Mouse (Mus musculus) spleen, adult 18-20 months (tissue): ENCODE data around the gene Prdx5.

ENCODE experiments used
- DNase-seq, 2 experiments: peaks; one replicate each; pipeline ENCODE4 v3.0.0; 2022; ENCODE audit warnings: mixed read lengths in 2 of 2

The Prdx5 gene

DNA sequence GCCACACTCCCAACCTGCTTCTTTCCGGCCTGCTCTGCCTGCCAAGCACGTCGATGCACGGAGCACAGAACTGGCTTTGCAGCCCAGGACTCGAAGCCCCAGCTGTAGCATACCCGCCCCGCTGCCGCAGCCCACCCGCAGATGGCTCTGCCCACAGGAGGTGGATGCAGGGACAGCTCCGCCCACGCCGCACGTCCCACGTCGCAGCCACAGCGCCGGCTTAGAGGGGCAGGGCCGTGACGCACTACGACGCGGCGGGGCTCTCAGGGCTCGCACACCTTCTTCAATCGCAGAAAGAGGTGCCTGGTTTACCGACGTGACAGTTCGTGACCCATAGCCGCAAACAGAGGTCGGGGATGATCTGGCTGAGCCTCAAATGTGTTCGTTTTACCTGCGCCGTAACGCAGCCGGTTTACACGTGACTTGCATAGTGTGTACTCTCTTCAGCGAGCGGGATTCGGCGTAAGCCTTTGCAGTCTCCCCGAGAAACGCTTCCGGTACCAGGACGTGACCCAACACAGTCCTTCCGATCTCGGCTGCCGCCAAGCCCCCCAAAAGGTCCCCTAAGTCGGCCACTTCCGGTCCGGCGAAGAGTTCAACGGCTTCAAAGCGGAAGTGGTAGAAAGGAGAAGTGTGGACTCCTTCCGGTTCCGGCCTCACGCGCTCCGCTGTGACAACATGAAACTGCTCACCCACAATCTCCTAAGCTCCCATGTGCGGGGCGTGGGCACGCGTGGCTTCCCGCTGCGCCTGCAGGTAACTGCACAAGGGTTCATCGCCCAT, at the start of gene Prdx5, which contains the start of gene Trmt112:
Gene Prdx5, minus strand, starts transcription at position 600 of the 783 bp plus-strand sequence.
Gene Trmt112, plus strand, starts transcription at position 192 of the 783 bp plus-strand sequence.
- DNase-seq, result peak; percentile 84 to 86

DNA sequence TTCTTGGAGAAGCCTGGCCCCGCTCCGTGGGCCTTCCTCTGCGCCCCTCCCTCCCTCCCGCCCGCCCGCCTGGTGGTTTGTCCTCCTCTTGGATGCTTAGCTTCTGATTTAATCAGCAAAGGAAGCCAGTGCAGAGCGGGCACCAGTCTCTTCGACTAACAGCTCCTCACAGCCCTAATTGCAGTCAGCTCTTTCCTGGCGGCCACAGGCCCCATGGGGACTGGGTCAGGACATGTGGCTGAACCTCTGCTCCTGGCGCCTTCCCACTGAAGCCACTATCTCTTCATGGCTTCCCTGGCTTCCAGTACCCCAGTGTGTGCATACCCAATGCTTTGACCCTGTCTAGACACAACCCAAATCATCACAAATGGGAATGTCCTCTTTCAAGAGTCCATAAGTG, 46.6 kb upstream of the Prdx5 start:
- DNase-seq, result no peak

DNA sequence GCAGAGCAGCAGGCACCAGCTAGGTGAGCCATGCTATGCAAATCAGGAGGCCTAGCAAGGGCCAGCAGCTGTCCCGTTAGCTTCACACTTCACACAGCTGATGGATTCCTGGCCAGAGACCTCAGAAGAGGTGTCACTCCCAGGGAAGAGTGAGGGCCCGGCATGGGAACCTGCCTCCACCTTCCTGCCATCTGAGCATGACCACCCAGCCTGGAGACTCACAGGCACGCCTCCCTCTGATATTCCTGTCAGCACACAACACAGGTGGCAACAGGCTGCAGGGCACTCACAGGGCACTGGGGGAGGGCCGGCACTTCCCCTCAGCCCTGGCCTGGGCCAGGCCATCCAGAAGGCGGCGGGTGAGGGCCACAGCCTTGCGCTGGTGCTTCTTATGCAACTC, 45.5 kb upstream of the Prdx5 start:
- no peak for DNase-seq

DNA sequence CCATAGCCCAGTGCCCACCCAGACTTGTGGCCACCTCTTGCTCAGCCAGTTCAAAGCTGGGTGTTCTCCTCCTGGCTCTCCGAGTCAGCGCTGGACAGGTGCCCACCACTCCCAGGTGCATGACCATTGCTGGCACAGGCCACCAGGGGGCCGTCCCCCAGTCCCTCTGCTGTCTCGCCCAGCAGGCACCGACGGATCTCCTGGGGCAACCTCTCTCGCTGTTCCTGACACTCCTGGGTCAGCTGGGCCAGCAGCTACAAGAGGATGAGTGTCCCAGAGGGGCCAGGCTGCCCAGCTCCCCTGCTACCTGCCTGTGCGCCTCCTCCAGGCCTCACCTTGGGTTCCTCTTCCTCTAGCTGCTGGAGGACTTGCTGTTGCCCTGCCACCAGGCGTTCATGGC, 44.1 kb upstream of the Prdx5 start:
- DNase-seq, result no peak

DNA sequence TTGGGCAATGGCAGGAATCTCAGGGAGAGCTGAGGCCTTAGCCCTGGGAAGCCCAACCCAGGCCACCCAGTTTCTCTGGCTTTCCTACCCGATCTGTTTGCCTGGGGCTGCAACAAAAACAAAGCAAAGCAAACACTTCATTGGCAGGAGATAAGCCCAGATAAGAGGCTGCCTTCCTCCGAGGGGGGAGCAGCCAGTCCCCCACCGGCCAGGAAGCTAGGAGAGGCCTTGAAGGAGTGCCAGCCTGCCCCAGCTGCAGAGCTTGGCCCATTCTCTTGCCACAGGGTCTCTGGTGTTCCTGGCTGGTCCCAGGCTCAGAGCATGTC, 42.8 kb upstream of the Prdx5 start:
- DNase-seq, result no peak

DNA sequence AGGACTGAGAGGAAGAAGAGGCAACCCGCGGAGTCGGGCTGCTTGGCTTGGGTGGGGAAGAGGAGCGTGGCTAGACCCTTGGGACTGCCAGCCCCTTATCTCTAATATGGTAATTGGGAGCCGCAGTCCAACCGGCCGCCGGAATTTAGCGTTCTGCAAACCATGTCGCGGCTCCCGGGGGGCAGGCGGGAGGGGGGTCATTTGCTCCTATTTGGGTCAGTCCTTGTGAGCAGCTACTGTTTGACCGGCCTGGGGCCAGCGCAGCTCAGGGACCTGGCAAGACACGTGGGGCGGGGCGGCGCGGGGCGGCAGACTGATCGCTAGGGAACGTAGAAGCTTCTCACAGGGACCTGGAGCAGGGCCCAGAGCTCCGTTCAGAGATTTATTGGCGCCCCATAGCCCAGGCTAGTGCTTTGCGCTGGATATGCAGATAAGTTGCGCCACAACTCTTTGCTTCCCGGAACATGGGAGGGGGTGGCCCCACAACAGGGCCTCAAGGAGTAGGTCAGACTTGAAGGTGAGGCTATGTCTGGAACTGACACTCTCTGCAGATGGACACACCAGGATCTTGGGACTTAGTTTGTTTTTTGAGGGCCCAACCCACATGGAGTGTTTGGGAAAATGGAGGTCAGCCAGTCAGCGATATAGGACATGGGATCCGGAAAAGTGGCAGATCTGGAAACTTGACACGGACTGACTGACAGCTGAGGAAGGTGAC, 42.2 kb upstream of the Prdx5 start:
- DNase-seq, result peak; percentile 45 to 66

DNA sequence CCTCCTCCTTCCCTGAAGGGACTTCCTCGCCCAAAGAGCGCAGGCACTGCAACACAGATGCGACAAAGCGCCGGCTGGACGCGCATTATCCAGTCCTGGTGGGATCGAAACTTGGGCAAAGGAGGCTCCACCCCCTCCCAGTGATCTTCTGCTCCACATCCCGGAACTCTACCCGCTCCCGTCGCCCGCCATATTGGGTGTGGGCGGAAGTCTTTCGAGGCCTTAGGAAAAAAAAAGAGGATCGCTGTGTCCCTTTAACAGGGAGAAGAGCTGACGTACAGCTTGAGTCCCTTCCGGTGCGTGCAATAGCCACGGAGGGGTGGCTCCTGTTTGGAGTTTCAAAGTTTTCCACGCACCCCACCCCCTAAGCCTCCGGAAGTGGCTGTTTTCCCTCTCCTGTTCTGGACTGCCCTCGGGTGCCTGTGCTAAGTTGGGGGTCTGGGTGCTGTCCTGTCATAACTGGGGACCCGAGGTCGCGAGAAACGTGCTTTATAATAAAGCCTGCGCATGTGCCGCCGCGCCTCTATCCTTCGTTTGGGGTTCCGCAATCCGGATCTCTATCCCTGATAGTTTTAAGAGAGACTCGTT, 41.6 kb upstream of the Prdx5 start:
- peak; percentile 74 to 81 for DNase-seq

DNA sequence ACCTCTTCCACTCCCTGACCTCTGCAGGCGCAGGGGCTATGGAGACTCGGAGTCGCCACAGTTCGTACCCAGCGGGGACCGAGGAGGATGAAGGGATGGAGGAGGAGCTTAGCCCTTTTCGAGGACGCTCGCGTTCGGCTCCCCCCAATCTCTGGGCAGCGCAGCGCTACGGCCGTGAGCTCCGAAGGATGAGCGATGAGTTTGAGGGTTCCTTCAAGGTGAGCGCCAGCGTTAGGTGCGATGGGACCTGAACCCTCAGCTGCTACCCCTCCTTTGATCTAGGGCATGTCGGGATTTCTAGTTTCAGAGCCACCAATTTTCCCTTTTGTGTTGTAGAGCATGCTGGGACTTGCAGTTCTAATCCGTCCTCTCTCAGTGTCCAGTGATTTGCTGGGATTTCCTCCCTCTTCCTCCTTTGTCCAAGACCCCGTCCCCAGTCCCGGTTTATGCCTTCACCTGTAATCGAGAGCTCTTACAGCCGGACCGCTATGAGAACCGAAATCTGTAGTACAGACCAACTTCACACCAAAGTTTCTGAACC, 40.8 kb upstream of the Prdx5 start:
- peak in 1 of 2 experiments; percentile 44 for DNase-seq

DNA sequence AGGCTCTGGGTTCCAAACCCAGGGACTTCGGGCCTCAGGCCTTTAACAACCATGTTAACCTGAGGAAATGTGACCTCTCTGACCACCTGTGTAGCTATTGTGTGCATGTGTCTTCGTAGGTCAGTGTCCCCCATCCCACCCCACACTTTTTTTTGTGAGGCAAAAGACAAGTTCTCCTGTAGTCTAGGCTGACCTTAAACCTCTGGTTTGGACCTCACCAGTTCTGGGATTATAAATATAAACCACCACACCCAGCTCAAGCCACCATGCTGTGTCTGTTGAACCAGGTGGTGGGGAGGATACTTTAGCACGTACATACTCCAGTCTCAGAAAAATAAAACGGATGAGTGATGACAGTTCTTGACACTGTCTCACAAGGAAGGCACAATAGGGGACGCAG, 40.0 kb upstream of the Prdx5 start:
- DNase-seq, result no peak

DNA sequence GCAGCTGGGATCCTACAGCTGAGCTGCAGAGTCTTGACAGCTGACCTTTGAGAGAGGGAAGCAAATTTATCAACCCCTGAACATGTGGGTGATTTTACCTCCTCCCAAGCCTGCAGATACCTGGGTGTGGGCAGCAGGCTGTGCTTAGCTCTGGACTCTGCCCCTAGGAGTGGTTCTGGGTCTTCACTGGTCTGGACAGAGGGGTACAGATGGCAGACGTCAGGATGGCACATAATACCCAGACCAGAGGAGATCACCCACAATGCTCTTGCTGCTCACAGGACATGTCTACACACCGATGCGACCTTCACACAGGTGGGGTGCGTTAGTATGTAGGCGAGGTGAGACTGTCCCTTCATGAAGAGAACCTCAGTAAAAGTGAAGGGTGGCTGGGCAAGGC, 39.6 kb upstream of the Prdx5 start:
- DNase-seq, result no peak

DNA sequence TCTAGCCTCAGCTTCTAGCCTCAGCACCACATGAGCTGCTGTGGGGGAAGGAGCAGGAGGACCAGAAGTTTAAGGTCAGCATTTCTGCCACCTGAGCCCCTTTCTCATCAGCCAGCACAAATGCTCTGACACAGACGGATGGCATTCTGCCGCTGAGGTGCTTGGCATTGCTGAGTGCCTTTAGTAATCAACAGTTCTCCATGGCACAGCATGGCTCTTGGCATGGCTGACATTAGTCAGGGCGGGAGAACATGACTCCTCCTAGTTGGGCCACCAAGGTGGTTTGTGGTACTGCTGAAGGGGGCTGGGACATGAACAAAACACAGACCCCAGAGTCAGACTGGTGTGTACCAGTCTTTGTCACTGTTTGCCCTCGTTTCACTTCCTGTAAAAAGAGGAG, 38.3 kb upstream of the Prdx5 start:
- no peak for DNase-seq

DNA sequence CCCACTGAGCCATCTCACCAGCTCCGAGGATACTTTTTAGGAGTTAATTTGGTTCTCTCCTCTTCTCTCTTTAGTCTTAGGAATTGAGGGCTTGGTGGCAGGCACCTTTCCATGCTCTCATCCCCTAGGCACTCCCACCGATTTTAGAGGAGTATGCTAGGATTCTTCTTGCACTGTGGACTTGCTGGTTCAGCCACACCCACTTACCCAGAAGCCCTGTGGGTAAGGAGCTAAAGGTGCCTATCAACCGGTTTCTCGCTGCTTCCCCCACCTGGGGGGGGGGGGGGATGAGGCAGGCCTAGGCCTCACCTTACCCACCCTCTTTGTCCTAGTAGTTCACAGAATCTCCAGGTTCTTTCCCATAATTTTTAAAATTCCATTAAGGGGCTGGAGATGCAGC, 37.8 kb upstream of the Prdx5 start:
- DNase-seq, result no peak

DNA sequence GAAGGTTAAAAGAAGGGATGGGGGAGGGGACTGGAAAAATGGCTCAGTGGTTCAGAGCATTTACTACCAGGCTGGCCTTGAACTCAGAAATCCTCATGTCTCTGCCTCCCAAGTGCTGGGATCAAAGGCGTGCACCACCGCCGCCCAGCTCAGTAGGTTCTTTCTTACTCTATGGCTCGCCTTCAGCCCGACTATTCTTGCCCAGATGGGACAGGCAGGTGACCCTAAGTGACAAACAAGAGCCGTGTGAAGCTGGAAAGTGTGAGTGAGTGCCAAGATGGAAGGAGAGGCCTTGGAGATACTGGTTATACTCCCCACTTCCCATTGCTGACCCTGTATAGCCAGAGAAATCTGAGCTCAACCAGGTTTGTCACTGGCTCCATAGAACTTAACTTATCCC, 33.8 kb upstream of the Prdx5 start:
- no peak for DNase-seq

DNA sequence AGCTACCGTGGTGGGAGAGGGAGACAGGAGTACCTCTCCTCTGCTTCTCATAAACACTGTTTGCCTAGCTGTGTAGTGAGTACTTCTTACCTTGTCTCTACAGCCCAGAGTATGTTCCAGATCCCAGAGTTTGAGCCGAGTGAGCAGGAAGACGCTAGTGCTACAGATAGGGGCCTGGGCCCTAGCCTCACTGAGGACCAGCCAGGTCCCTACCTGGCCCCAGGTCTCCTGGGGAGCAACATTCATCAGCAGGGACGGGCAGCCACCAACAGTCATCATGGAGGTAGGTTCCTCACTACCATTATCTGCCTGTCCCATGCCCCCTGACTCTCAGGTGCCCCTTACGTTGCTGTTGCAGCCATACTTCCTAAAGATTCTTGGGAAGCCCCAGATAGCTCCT, 32.9 kb upstream of the Prdx5 start:
- no peak for DNase-seq

DNA sequence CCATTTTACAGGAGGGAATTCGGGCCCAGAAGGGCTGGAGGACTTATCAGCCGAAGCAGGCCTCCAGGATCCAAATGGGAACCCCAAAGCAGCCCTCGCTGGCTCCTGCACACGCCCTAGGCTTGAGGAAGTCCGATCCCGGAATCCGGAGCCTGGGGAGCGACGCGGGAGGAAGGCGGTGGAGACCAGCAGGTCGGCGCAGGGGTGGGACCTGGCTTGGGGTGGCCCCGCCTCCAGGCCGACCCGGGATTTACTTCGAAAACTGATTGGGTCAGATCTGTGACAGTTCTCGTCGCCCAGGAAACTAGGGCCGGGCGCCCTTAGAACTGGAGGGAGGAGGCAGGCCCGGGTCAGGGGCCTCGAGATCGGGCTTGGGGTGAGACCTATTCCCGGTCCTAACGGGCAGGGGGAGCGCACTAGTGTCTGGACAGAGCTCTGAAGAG, 32.4 kb upstream of the Prdx5 start, which contains the start of gene Gpr137:
Gene Gpr137, minus strand, starts transcription at position 232 of the 443 bp plus-strand sequence.
- DNase-seq, result peak; percentile 91

DNA sequence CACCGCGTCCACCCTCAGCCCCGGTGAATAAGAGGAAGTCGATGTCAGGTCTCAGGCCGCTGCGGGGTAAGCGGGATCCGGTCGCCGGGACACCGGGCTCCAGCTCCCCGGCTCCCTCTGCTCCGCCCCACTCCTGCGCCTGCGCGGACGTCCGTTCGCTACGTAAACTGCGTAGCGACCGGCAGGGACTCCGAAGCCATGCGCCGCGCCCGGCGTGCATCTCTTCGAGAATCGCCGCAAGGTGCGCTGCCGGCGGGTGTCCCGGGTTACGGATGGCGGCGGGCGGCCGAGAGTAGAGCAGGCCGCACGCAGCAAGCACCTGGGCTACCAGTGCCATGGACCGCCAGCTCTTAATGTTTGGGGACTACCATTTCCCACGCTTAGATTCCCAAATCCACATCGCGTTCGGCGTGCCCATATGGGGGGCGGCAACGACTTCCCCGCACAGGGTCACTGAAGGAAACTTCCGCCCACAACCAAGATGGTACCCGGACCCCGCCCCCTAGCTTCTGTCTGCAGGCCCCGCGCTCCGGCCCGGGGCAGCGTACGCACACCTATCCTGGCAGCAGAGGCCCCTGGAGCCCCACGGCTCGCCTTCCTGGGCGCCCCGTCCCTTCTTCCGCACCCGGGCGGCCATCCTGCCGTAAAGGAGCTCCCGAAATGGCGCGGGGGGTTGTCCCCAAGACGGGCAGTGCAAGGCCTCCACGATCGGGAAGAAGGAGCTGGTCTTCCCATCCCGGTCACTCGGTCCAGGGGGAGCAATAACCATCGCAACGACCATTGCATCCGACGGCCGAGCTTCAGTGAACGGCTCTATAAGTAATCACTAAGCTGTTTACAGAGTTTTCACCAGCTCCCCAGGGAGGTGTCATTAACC, 31.7 kb upstream of the Prdx5 start, which contains the start of gene Bad:
Gene Bad, plus strand, starts transcription at position 490 of the 877 bp plus-strand sequence.
- peak; percentile 88 to 94 for DNase-seq

DNA sequence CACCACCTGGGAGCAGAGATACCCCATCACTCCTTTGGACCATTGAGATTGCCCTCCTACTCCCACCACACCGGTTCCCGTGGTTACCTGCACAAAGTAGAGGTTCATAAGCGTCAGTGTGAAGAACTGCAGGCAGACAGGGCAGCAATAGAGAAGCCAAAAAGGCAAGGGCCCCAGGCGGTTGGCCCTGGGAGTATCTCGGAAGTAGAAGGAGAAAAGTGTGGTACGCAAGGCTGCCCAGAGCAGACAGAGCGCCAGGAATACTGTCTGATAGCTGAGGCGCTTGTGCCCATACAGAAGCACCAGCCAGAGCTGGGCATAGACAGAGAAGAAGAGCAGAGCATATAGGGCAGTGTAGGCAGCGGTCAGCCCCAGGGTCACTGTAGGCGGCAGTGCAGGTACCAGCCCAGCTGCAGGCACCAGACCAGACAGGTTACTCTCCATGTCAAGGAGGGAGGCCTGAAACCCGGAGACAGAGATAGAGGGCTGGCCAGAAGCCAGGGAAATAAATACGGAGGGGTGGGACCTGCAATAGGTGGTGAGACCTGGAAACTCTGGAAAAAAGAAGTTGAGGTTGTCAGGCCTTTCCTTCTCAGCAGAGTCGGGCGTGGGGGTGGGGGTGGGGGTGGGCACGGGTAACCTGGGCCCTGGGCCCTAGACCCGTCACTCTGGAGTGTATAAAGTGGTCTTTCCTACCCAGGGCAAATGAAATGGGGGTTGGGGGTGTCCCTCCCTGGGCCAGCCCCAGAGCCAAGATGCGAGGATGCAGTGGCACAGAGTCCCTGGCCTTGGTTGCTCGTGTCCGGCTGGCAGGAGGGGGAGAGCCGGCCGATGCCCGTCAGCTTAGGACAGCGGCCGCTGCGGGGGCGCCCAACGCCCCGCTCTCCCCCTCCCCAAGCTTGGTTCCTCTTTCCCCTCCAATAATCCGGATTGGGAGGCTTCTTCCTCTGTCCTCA, 30.8 kb upstream of the Prdx5 start:
- no peak for DNase-seq

DNA sequence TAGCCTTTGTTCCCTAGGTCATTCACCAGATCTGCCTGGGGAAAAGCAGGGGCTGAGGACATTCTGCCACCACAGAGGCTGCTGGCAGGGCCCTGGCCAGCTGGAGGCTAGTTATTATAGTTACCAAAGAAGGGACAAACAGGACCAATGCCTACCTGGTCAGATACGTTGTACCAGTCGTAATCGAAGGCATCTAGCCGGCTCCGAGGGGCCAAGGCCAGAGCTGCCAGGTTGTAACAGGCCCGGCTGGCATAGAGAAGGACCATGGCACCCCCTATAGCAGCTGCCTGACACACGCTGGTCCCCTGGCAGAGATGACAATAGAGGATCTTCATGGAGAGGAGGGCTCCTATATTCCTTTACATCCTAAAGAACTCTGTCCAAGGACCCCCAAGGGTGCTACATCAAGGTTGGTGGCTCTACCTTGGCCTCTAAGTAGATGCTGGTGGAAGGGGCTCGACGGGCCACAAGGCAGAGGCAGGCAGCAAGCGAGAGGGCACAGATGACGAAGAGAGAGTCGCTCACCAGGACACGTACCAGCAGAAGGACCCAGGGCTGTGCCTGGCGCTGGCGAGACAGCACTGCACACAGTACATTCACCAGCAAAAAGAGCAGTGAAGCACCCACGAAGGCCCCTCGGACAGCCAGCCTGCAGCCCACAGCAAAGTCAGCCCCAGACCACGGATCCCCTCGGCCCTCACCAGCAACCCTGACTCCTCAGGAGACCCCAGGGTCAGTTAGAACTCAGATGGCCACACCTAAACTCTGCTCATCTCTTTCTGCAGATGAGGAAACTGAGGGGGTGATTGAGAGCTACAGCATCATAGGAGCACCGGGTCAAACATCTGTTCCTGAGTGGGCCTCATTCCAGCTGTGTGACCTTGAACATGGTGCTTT, 29.4 kb upstream of the Prdx5 start:
- no peak for DNase-seq

DNA sequence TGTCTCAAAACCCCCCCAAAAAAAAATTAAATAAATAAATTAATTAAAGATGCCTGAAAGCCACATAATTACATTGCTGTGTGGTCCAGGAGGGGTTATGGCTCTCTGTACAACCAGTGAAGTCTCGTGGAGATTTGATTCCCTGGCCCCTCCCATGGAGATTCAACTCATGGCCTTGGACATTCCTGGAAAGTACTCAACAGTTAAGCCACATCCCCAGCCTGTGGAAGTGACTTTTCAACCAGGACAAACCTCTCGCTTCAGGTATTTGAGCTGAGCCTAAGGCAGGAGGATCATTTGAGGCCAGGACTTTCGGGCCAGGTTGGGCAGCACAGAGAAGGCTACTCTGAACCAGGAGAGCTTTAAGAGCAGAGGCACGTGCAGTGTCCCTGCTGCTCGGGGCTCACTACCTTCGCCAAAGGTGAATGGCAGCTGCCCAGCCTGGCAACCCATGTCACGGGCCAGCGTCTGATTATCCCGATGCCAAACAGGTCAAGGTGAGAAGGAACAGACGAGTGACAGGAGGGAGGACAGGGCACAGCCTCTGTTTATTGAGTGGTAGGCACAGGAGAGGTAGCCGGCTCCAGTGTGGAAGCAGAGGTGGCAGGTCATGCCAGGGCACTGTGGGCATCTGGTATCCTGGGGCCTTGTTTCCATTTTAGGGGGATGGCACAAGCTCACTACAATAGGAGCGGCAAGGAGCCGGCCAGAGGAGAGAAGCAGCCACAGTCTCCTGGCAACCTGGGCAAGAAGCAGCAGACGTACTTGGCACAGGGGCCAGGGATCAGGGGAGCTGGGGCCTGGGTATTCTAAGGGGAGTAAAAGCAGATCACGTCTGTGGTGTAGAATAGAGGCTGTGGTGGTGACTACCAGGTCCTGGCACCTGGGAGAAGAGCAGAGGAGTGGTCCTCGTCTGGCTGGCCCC, 27.9 kb upstream of the Prdx5 start:
- DNase-seq, result no peak
